16 mouse cellular contexts compared by ENCODE assay signal in the genomic region with DNA sequence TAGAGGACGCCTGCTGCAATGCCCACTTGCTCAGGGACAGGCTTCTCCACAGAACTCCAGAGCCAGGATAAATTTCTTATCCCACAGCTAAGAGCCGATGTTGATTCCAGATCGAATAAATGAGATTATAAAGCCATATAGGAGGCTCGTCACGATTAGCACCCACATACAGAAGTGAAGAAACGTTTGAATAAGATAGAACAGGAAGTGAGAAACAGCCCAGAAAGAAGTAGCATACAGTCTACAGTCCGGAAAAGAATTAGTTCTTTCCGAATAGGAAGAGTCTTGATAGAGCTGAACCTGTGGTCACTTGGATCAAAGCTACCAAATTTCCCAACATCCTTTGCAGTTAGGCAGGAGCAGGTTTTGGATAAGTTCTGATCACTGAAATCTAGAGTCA.
"Had no signal": no experiment of that assay in that cellular context is flagged by ENCODE, and none has a peak within 500 bp of the region (broad histone marks: within the 10 kb centered on the region; RNA-seq: fewer than 3 reads in every experiment).

No protein-coding gene starts in this region.

- H3K36me3 ChIP-seq: neural tube, embryonic 13.5 days; neural tube, embryonic 15.5 days; stomach, embryonic 15.5 days had no signal

- H3K27ac ChIP-seq: neural tube, embryonic 13.5 days; neural tube, embryonic 15.5 days; stomach, embryonic 15.5 days; stomach, postnatal 0 days had no signal

- H3K9ac ChIP-seq: neural tube, embryonic 13.5 days; neural tube, embryonic 15.5 days; stomach, embryonic 15.5 days had no signal

- H3K9me3 ChIP-seq: neural tube, embryonic 13.5 days; neural tube, embryonic 15.5 days; stomach, embryonic 15.5 days had no signal

- H3K4me3 ChIP-seq: neural tube, embryonic 13.5 days; neural tube, embryonic 15.5 days; stomach, embryonic 15.5 days had no signal

- H3K4me2 ChIP-seq: neural tube, embryonic 13.5 days; neural tube, embryonic 15.5 days; stomach, embryonic 15.5 days had no signal

- DNase-seq: retina, postnatal 1 day; right cerebral cortex, adult 18-20 months; right cerebral cortex, postnatal 14 days; right cerebral cortex, postnatal 25 days; right cerebral cortex, postnatal 4 days; spleen, adult 18-20 months; thymus, adult 18-20 months; thymus, adult 2 months; thymus, postnatal 14 days; thymus, postnatal 25 days; thymus, postnatal 36 days; thymus, postnatal 4 days had no signal

- H3K27me3 ChIP-seq: neural tube, embryonic 13.5 days; neural tube, embryonic 15.5 days; stomach, embryonic 15.5 days had no signal

- H3K4me1 ChIP-seq: neural tube, embryonic 13.5 days; neural tube, embryonic 15.5 days had no signal
